Mouse (Mus musculus) C2C12 (cell line): ENCODE results near the gene Mta2. TPM values are rescaled to one million over a fixed set of nuclear protein-coding genes. Genes with fewer than 3 reads are reported as not detected.

Experiments
- H3K27me3 ChIP-seq: one replicate; pipeline ENCODE4 v1.6.1; 2011; ENCODE audit not compliant: control insufficient read depth, insufficient read depth, insufficient read length
- H3K36me3 ChIP-seq: one replicate; pipeline ENCODE4 v1.6.1; 2011; ENCODE audit not compliant: control insufficient read depth, insufficient read depth
- H3K4me3 ChIP-seq: one replicate; pipeline ENCODE4 v1.5.1; 2011; ENCODE audit warnings: mild to moderate bottlenecking, control low read depth; ENCODE audit not compliant: poor library complexity, insufficient read depth, severe bottlenecking
- H3K79me2 ChIP-seq: one replicate; pipeline ENCODE4 v1.6.1; 2011; ENCODE audit not compliant: control insufficient read depth, insufficient read depth
- H3K79me3 ChIP-seq: one replicate; pipeline ENCODE4 v1.6.1; 2011; ENCODE audit warnings: low read depth, control low read depth
- H3ac ChIP-seq: one replicate; pipeline ENCODE3; 2011; ENCODE audit warnings: low read depth; ENCODE audit not compliant: control insufficient read depth, insufficient read length
- CEBPB ChIP-seq: IDR thresholded peaks from one replicate; pipeline ENCODE4 v1.6.1; 2011; ENCODE audit warnings: low read depth, mild to moderate bottlenecking, control low read depth, moderate library complexity
- CTCF ChIP-seq: IDR thresholded peaks from one replicate; pipeline ENCODE4 v1.5.1; 2011; ENCODE audit not compliant: control insufficient read depth, insufficient read depth, insufficient read length
- FOSL1 ChIP-seq: IDR thresholded peaks from one replicate; pipeline ENCODE4 v1.8.0; 2011; ENCODE audit warnings: mild to moderate bottlenecking, low read length; ENCODE audit not compliant: poor library complexity, insufficient read depth, severe bottlenecking
- MAX ChIP-seq: IDR thresholded peaks from one replicate; pipeline ENCODE4 v1.6.1; 2011; ENCODE audit warnings: mild to moderate bottlenecking, control low read depth
- MYOD1 ChIP-seq: IDR thresholded peaks from one replicate; pipeline ENCODE4 v1.6.1; 2011; ENCODE audit warnings: low read depth; ENCODE audit not compliant: control insufficient read depth, insufficient read length
- MYOG ChIP-seq: IDR thresholded peaks from one replicate; pipeline ENCODE4 v1.6.1; 2011; ENCODE audit not compliant: control insufficient read depth, insufficient read length; ENCODE audit errors: extremely low read depth
- USF1 ChIP-seq: IDR thresholded peaks from one replicate; pipeline ENCODE4 v1.6.1; 2011; ENCODE audit warnings: low read depth, mild to moderate bottlenecking, control low read depth, moderate library complexity
- polyA plus RNA-seq: library from polyadenylated mRNA; unstranded; fragments of >200 nt; fragmentation: generic; extraction: Trizol; gene quantifications from one replicate; pipeline ENCODE4 v1.2.1, GENCODE M21; 2012; ENCODE audit warnings: missing spikeins

Mta2 gene
- polyA plus RNA-seq, 1 experiment, result 109 TPM

DNA sequence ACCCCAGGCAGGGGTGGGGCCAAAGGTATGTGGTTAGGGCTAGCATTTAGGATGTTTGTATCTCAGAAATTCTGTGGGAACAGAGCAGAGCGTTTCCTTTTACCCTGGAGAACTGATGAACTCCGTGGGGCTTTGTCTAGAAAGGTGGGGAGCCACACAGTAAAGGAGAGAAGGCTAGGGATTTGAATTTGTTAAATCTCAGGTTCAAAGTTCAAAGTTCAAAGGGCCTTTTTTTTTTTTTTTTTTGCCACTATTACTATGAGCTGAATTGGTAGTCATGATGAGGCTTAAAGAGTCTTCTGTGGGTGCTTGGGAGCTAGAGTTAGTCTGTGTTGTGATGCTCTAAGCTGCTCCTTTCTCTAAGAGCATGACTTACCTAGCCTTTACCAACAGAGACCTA lies 4.9 kb upstream of the Mta2 start:
- Histone ChIP-seq H3K4me3 (no peak overlapping the region), H3K27me3 (no peaks in the 10 kb centered on the region), H3K36me3 (peaks cover 59% of the 10 kb centered on the region), H3K79me2 (peaks cover 7% of the 10 kb centered on the region), H3ac (no peak overlapping the region), H3K79me3 (peaks cover 1% of the 10 kb centered on the region)
- TF ChIP-seq CTCF (no peak), CEBPB (no peak), FOSL1 (no peak), MYOD1 (no peak), MAX (no peak), MYOG (no peak), USF1 (no peak)

DNA sequence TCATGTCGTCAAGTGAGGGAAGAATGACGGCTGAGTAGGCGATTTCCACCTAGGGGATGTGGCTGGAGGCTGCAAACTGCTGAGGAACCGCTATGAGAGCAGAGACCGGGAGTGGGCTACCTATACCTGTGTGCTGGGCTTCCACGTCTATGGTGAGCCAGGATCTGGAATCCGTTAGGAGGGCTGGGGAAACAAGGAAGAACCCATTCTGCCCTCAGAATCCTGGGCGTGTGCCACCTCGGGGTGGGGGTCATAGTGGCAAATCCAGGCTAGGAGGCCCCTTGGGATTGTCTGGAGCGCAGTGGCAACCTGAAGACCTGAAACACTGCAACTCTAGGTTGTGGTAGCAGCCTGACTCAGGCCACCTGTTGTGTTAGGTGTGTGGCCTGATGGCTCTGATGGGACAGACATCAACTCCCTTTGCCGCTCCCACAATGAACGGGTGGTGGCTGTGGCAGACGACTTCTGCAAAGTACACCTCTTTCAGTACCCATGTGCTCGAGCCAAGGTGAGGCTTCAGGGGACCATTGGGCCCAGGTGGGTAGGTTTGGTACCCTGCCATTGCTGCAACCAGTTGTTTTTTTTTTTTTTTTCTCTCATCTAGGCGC lies 1.0 kb upstream of the Mta2 start:
- TF ChIP-seq USF1 (no peak), CEBPB (no peak), MYOD1 (no peak), FOSL1 (no peak), MYOG (no peak), CTCF (no peak), MAX (no peak)
- no peak overlapping the region for H3K4me3 ChIP-seq
- H3K79me2 ChIP-seq, result peaks cover 46% of the 10 kb centered on the region
- H3K27me3 ChIP-seq, result no peaks in the 10 kb centered on the region
- no peak overlapping the region for H3ac ChIP-seq
- H3K36me3 ChIP-seq, result peaks cover 74% of the 10 kb centered on the region
- peaks cover 32% of the 10 kb centered on the region for H3K79me3 ChIP-seq

DNA sequence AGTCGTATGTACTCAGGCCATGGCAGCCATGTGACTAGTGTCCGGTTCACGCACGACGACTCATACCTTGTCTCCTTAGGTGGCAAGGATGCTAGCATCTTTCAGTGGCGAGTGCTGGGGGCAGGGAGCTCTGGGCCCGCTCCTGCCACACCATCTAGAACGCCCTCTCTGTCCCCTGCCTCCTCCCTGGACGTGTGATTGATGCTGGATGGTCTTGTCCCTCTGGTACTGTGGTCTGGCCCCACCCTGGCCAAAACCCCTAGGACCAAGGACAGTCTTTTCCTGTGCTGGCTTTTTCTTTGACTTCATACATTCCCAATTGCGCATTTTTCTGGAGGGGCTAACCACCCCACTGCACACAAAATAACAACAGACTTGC lies 550 bp upstream of the Mta2 start:
- H3K27me3 ChIP-seq, result no peaks in the 10 kb centered on the region
- H3K79me3 ChIP-seq, result peaks cover 32% of the 10 kb centered on the region
- H3K4me3 ChIP-seq, result peak overlapping the region; percentile 16
- peaks cover 75% of the 10 kb centered on the region for H3K36me3 ChIP-seq
- H3ac ChIP-seq, result peak overlapping the region; percentile 43
- H3K79me2 ChIP-seq, result peaks cover 51% of the 10 kb centered on the region
- TF ChIP-seq CEBPB (no peak), USF1 (no peak), MAX (no peak), CTCF (no peak), MYOD1 (no peak), FOSL1 (no peak), MYOG (no peak)

DNA sequence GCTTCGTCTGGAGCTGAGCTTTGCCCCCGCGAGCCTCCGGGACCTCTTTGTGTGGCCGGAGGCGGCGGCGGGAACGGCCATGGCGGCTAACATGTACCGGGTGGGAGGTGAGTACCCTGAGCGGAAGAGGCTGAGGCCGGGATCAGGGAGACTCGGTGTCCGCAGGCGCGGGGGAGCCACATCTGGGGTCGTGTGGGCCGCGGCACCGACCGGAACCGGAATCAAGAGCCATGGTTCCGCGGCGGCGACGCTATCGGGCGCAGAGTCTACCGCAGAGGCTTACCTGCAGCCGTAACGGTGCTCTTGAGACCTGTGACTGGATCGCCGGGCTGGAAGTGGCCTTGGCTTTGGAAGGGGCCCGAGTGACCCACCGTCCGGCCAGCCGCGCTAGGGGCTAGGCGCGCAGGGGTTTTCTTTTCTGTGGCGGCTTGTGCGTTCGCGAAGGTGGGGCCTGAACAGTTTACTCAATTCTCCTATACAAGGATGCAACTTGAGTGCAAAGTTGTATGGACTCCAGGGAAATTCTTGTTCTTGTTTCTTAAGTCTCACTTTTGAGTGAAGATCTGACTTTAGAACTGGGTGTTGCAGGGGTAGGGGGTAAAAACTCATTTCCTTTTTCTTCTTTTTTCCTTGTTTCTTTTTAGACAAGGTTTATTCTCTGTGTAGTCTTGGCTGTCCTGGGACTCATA lies 745 bp downstream of the Mta2 start:
- H3K4me3 ChIP-seq, result peak overlapping the region; percentile 92
- peak overlapping the region; percentile 97 for H3ac ChIP-seq
- H3K27me3 ChIP-seq, result no peaks in the 10 kb centered on the region
- peaks cover 78% of the 10 kb centered on the region for H3K36me3 ChIP-seq
- no peak for TF ChIP-seq MYOG
- TF ChIP-seq CTCF, result no peak
- no peak for TF ChIP-seq FOSL1
- no peak for TF ChIP-seq USF1
- no peak for TF ChIP-seq MYOD1
- no peak for TF ChIP-seq CEBPB
- TF ChIP-seq MAX, result no peak
- H3K79me2 ChIP-seq, result peaks cover 60% of the 10 kb centered on the region
- H3K79me3 ChIP-seq, result peaks cover 36% of the 10 kb centered on the region

DNA sequence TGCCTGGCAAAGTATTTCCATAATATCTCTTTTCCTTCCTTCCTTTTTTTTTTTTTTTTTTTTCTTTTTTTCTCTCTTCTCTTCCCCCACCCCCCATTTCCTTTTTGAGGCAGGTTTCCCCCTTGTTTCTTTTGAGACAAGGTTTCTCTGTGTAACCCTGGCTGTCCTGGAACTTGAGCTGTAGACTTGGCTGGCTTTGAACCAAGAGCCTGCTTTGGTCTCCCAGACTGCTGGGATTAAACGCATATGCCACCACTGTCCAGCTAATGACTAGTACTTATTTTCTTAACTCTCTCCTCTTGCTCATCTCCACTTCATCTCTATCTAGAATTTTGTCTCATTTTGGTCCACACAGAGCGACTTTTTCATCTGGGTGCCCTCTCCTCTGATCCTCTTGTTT lies 1.4 kb downstream of the Mta2 start:
- no peaks in the 10 kb centered on the region for H3K27me3 ChIP-seq
- H3K79me2 ChIP-seq, result peaks cover 65% of the 10 kb centered on the region

DNA sequence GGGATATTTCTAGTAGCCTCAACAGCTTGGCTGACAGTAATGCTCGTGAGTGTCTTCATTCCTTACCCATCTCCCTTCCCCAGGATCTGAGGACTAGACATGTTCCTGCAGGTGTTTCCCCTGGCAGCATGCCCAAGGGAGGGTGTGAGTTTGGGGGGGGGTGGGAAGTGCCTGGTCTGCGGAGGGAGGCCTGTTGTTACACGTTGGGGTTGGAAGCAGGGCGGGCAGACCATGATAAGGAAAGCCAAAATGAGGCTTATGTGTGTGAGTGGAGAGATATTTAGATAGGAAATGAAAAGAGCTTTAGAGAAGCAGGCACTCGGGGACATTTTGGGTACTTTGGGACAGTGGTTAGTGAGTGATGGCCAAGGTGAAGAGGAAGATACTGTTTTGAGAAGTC lies 2.4 kb downstream of the Mta2 start:
- peaks cover 81% of the 10 kb centered on the region for H3K36me3 ChIP-seq
- no peak for TF ChIP-seq CTCF
- TF ChIP-seq CEBPB, result no peak
- TF ChIP-seq MYOG, result no peak
- no peak for TF ChIP-seq MAX
- TF ChIP-seq MYOD1, result no peak
- no peak for TF ChIP-seq USF1
- no peak for TF ChIP-seq FOSL1

More for the DNA sequence above, 1.4 kb downstream of the Mta2 start:
- H3ac ChIP-seq, result peak overlapping the region; percentile 33
- peaks cover 79% of the 10 kb centered on the region for H3K36me3 ChIP-seq
- peaks cover 38% of the 10 kb centered on the region for H3K79me3 ChIP-seq
- no peak for TF ChIP-seq MYOG
- TF ChIP-seq FOSL1, result no peak
- no peak for TF ChIP-seq MAX
- TF ChIP-seq USF1, result no peak
- peak overlapping the region; percentile 92 for H3K4me3 ChIP-seq

More for the DNA sequence above, 2.4 kb downstream of the Mta2 start:
- Histone ChIP-seq H3K79me2 (peaks cover 66% of the 10 kb centered on the region), H3ac (no peak overlapping the region), H3K79me3 (peaks cover 38% of the 10 kb centered on the region), H3K4me3 (no peak overlapping the region), H3K27me3 (no peaks in the 10 kb centered on the region)
